Mouse (Mus musculus): Measurements from ENCODE around the gene Meis3.

The Meis3 gene

GRCm38 (mm10) chr7:16213196-16213595 lies 38.3 kb downstream of the Meis3 start:
- DNase-seq (ENCODE audit: low spot score): no peak

DNA sequence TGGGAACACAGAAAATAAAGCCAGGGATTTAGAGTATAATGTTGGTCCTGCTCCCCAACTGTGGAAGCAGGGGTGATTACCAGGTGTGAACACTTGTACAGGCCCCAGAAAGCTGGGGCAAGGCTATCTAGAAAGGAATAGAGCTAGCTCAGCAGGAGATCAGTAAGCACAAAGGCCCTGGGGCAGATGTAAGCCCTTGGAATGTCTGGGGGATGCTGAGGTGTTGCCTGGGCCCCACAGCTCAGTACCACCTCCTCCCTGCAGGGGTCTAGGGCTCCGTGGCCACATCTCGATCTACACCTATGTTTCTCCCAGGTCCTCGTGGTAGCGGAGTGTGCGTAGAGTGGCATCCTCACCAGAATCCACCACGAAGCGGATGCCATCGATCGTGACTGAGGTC lies 39.1 kb downstream of the Meis3 start:
- no peak for DNase-seq (ENCODE audit: low spot score)

DNA sequence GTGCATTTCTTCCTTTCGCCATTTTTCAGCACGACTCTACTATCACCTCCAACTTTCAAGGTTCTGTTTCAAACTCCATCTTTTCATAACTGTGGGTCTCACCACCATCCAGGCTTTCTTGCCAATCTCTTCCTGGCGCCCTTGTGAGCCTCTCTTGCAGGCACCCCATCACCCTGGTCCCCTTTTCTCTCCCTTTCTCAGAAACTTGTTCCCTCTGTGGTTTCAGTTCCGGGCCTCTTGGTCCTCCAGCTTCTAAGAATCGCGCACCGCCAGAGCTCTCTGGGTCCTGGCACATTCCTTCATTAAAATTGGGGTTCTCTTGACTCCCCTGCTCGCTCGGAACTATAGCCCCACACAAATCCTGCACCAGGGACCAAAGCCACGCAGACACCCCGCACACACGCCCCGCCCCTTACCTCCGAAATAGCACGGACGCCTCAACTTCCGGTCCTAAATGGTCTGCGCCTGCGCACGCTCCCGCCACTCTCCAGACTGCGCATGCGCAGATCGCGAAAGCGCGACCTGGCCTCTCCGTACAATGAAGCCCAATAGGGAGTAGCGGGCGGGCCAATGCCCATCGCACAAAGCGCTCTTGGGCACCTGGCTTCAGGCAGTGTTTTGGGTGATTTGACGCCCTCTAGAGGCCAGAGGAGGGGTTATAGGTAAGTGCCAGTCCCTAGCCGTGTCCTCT lies 46.8 kb downstream of the Meis3 start, which contains the start of gene Dhx34:
Gene Dhx34, minus strand, starts transcription at position 456 of the 691 bp plus-strand sequence.
- DNase-seq (ENCODE audit: low spot score): peak; percentile 96

DNA sequence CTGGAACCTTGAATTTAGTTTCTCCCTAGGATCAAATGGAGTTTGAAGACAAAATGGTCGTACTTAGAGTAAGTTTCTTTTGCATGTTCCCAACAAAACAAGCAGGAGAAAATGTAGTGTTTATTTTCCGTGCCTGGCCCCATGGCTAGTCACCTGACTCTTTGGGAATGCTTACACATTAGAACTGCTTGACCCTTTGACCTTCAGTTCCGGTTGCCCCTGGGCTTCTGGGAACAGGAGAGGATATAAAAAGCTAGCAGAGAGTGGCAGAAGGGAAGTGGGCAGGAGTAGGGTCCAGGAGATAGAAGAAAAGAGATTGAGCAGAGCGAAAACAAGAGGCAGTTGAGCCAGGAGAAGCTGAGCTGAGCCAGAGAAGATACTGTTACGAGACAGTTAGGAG lies 55.0 kb downstream of the Meis3 start:
- DNase-seq (ENCODE audit: low spot score): peak; percentile 22

All from MN1 (cell line).